12 mouse cellular contexts compared by ENCODE assay signal in genomic region chr10:34618490-34618889, GRCm38 (mm10).
DNase-seq lines count a peak whose midpoint lies in the region.
"Had no signal": no experiment of that assay in that cellular context is flagged by ENCODE, and none has a peak within 500 bp of the region (broad histone marks: within the 10 kb centered on the region; RNA-seq: fewer than 3 reads in every experiment).

No protein-coding gene starts in this region.

- intact Hi-C loops in gastrocnemius, postnatal 14 days (cut with DNase I; ENCODE audit: low total_unique reads): no loop called here
- intact Hi-C loops in left cerebral cortex, postnatal 10 days (cut with DNase I): no loop called here

- peak; percentile 3 for DNase-seq in adrenal gland, adult 2 months
- no peak for DNase-seq in adrenal gland, postnatal 14 days
- peak; percentile 3 for DNase-seq in lung, postnatal 36 days
- no peak for DNase-seq in lung, postnatal 10 days
- DNase-seq in ZHBTc4 (ENCODE audit: low read depth, low spot score): peak; percentile 21
- no peak for DNase-seq in gastrocnemius, postnatal 14 days
- no peak for DNase-seq in left cerebral cortex, postnatal 10 days (ENCODE audit: extremely low spot score in 1 of 2, low spot score in 2 of 2)
- DNase-seq: cerebellum, adult 9-10 months; kidney, adult 2 months; liver; retina, postnatal 1 day; thymus, postnatal 4 days had no signal

Comparison
In these comparisons a context has a peak if more than half of its experiments do, and no peak if none do; other contexts are left out.
1. DNase-seq: peak in adrenal gland, adult 2 months (single experiment), lung, postnatal 36 days (single experiment) and ZHBTc4 (single experiment); none in adrenal gland, postnatal 14 days (single experiment), lung, postnatal 10 days (single experiment), gastrocnemius, postnatal 14 days (single experiment) and left cerebral cortex, postnatal 10 days (0 of 2).